ENCODE assay signal across 10 mouse cellular contexts in genomic region chr9:20653859-20654258, GRCm38 (mm10). TPM values are rescaled to one million over a fixed set of nuclear protein-coding genes. Genes with fewer than 3 reads are reported as not detected.
A peak's percentile ranks its signal among the peaks of the same experiment; 100 is the strongest.
DNase-seq lines count a peak whose midpoint lies in the region; ATAC-seq and TF ChIP-seq lines count a peak whose summit lies in the region.
"Had no signal": no experiment of that assay in that cellular context is flagged by ENCODE, and none has a peak within 500 bp of the region (broad histone marks: within the 10 kb centered on the region; RNA-seq: fewer than 3 reads in every experiment).

No protein-coding gene starts in this region.

- ATAC-seq in G1E (ENCODE audit: extremely low read depth, insufficient number of reproducible peaks, low FRiP score, poor library complexity, severe bottlenecking), result no peak
- no peak for ATAC-seq in embryonic facial prominence, embryonic 14.5 days (ENCODE audit: low read depth)
- ATAC-seq in liver, embryonic 15.5 days (ENCODE audit: insufficient read depth), result no peak
- ATAC-seq in cerebellum, adult (ENCODE audit: insufficient number of reproducible peaks, low FRiP score, low TSS enrichment), result no peak

- H3K4me2 ChIP-seq in embryonic facial prominence, embryonic 14.5 days (ENCODE audit: low read depth, low read length), result 0 out of 2 replicates have a peak overlapping the region, but pooled peaks have one; percentile 63
- peak overlapping the region; percentile 87 for H3K4me2 ChIP-seq in liver, embryonic 15.5 days

- no peak overlapping the region for H3K4me3 ChIP-seq in left cerebral cortex, adult 2 months
- peak overlapping the region; percentile 99; the same call in 1 of the 2 replicates for H3K4me3 ChIP-seq in G1E (ENCODE audit: low read depth, low read length)
- no peak overlapping the region for H3K4me3 ChIP-seq in embryonic facial prominence, embryonic 14.5 days (ENCODE audit: low read depth, low read length)
- peak overlapping the region; percentile 96 for H3K4me3 ChIP-seq in liver, embryonic 15.5 days (replicated peaks)

- H3K36me3 ChIP-seq in G1E (replicated peaks), result peaks cover 69% of the 10 kb centered on the region
- H3K36me3 ChIP-seq in embryonic facial prominence, embryonic 14.5 days (ENCODE audit: control insufficient read depth, insufficient read depth, low read length), result peaks cover 50% of the 10 kb centered on the region
- peaks cover 57% of the 10 kb centered on the region for H3K36me3 ChIP-seq in liver, embryonic 15.5 days (replicated peaks)

- H3K4me1 ChIP-seq in G1E (ENCODE audit: insufficient read depth, low read depth, low read length), result peaks cover 70% of the 10 kb centered on the region
- 0 out of 2 replicates have a peak, but pooled peaks cover 9% of the 10 kb centered on the region for H3K4me1 ChIP-seq in embryonic facial prominence, embryonic 14.5 days (ENCODE audit: control insufficient read depth, insufficient read depth, low read length)
- H3K4me1 ChIP-seq in liver, embryonic 15.5 days (replicated peaks), result peaks cover 53% of the 10 kb centered on the region

- H3K9me3 ChIP-seq in G1E (replicated peaks), result no peaks in the 10 kb centered on the region
- H3K9me3 ChIP-seq in embryonic facial prominence, embryonic 14.5 days (ENCODE audit: control insufficient read depth, low read length), result no peaks in the 10 kb centered on the region
- H3K9me3 ChIP-seq in liver, embryonic 15.5 days (replicated peaks), result no peaks in the 10 kb centered on the region
- H3K9me3 ChIP-seq: heart, embryonic 10.5 days had no signal

- no peak overlapping the region for H3K9ac ChIP-seq in embryonic facial prominence, embryonic 14.5 days (ENCODE audit: low read depth, low read length)
- H3K9ac ChIP-seq in liver, embryonic 15.5 days, result no peak overlapping the region

- intact Hi-C loops in left cerebral cortex, adult 2 months (cut with DNase I), result loop anchor here (5.0 kb wide), 1 partner anchor 192 kb away; the partner anchor contains the start of gene Zfp26
- intact Hi-C loops in left cerebral cortex, postnatal 36 days (cut with DNase I), result no loop called here
- intact Hi-C loops in gastrocnemius, postnatal 14 days (cut with DNase I; ENCODE audit: low total_unique reads), result no loop called here

- H3K27me3 ChIP-seq in G1E (ENCODE audit: insufficient read depth, low read length), result no peaks in the 10 kb centered on the region
- H3K27me3 ChIP-seq in embryonic facial prominence, embryonic 14.5 days (replicated peaks; ENCODE audit: control insufficient read depth, insufficient read depth, low read length), result no peaks in the 10 kb centered on the region
- H3K27me3 ChIP-seq in liver, embryonic 15.5 days, result no peaks in the 10 kb centered on the region

- WGBS in embryonic facial prominence, embryonic 14.5 days, result 91% methylated on average over 3 of the region's 3 CpGs
- WGBS in liver, embryonic 15.5 days (ENCODE audit: insufficient replicate concordance), result 85% methylated on average over 3 of the region's 3 CpGs

- H3K27ac ChIP-seq in left cerebral cortex, adult 2 months, result no peak overlapping the region
- no peak overlapping the region for H3K27ac ChIP-seq in embryonic facial prominence, embryonic 14.5 days (replicated peaks; ENCODE audit: low read depth, low read length)
- H3K27ac ChIP-seq in liver, embryonic 15.5 days (replicated peaks), result no peak overlapping the region
- H3K27ac ChIP-seq: heart, embryonic 10.5 days had no signal

- peak; percentile 12 for TF ChIP-seq CTCF in left cerebral cortex, adult 2 months (IDR thresholded peaks at IDR 0.05)
- TF ChIP-seq CTCF in G1E (IDR thresholded peaks at IDR 0.05; ENCODE audit: low read depth, low read length), result no peak

- no peak for DNase-seq in left cerebral cortex, adult 2 months (ENCODE audit: extremely low spot score in 1 of 2, low spot score in 2 of 2)
- DNase-seq in left cerebral cortex, postnatal 36 days (ENCODE audit: low spot score in 2 of 2), result no peak
- DNase-seq in G1E (ENCODE audit: low spot score), result no peak
- DNase-seq in embryonic facial prominence, embryonic 14.5 days (ENCODE audit: low spot score), result no peak
- no peak for DNase-seq in gastrocnemius, postnatal 14 days
- DNase-seq: kidney, adult 8-10 months; thymus, postnatal 14 days had no signal

RNA-seq across cellular contexts. Expression of gene Pin1, which starts 2.0 kb away (rescaled TPM):
- total RNA-seq in left cerebral cortex, adult 2 months (2021), result 10 to 100 TPM; 40.0 to 41.5 TPM
- 10 to 100 TPM; 42.4 to 43.8 TPM for total RNA-seq in left cerebral cortex, postnatal 36 days (2021)
- total RNA-seq in G1E (2014; fragmentation: Nextera tagmentation) (13.2 and 17.6 TPM in 2 replicates), G1E (2017) (17.0 and 21.3 TPM in 2 replicates)
- polyA plus RNA-seq in G1E (2012), result 27.3 and 28.7 TPM in 2 replicates
- polyA plus RNA-seq in embryonic facial prominence, embryonic 14.5 days (2014; fragmentation: Nextera tagmentation; extraction: Ambion mirVana), result 46.3 and 48.1 TPM in 2 replicates
- 23.1 and 23.5 TPM in 2 replicates for polyA plus RNA-seq in liver, embryonic 15.5 days (2015; fragmentation: Nextera tagmentation; extraction: Ambion mirVana)
- 10 to 100 TPM; 14.6 to 15.5 TPM for total RNA-seq in gastrocnemius, postnatal 14 days (2021)

RNA-seq across cellular contexts. Expression of gene Fbxl12, which starts 9.3 kb away (rescaled TPM):
- 10 to 100 TPM; 26.4 to 28.6 TPM for total RNA-seq in left cerebral cortex, adult 2 months (2021)
- total RNA-seq in left cerebral cortex, postnatal 36 days (2021), result 10 to 100 TPM; 15.3 to 27.6 TPM
- total RNA-seq in G1E (2014; fragmentation: Nextera tagmentation) (25.6 and 34.2 TPM in 2 replicates), G1E (2017) (6.3 and 7.9 TPM in 2 replicates)
- 15.4 and 22.0 TPM in 2 replicates for polyA plus RNA-seq in G1E (2012)
- 11.5 and 14.3 TPM in 2 replicates for polyA plus RNA-seq in embryonic facial prominence, embryonic 14.5 days (2014; fragmentation: Nextera tagmentation; extraction: Ambion mirVana)
- 4.5 and 4.9 TPM in 2 replicates for polyA plus RNA-seq in liver, embryonic 15.5 days (2015; fragmentation: Nextera tagmentation; extraction: Ambion mirVana)
- 1 to 10 TPM; 5.7 to 6.6 TPM for total RNA-seq in gastrocnemius, postnatal 14 days (2021)

RNA-seq across cellular contexts. Expression of gene Ubl5, which starts 11.2 kb away (rescaled TPM):
- 100 to 1,000 TPM; 289 to 312 TPM for total RNA-seq in left cerebral cortex, adult 2 months (2021)
- total RNA-seq in left cerebral cortex, postnatal 36 days (2021), result 100 to 1,000 TPM; 289 to 334 TPM
- 175 and 176 TPM in 2 replicates for total RNA-seq in G1E (2014; fragmentation: Nextera tagmentation)
- 256 and 270 TPM in 2 replicates for total RNA-seq in G1E (2017)
- 9.2 and 18.4 TPM in 2 replicates for polyA plus RNA-seq in G1E (2012)
- polyA plus RNA-seq in embryonic facial prominence, embryonic 14.5 days (2014; fragmentation: Nextera tagmentation; extraction: Ambion mirVana), result 332 and 354 TPM in 2 replicates
- polyA plus RNA-seq in liver, embryonic 15.5 days (2015; fragmentation: Nextera tagmentation; extraction: Ambion mirVana), result 181 and 228 TPM in 2 replicates
- total RNA-seq in gastrocnemius, postnatal 14 days (2021), result 100 to 1,000 TPM; 172 to 182 TPM

Comparison
In these comparisons a context has a peak if more than half of its experiments do, and no peak if none do; other contexts are left out.
1. H3K4me3 ChIP-seq: peak in G1E (single experiment) and liver, embryonic 15.5 days (single experiment); none in left cerebral cortex, adult 2 months (single experiment) and embryonic facial prominence, embryonic 14.5 days (single experiment).